Mouse (Mus musculus): ENCODE measurements around the gene Nfix.

- TF ChIP-seq POU5F1 (IDR thresholded peaks at IDR 0.05; ENCODE audit: borderline replicate concordance, low read length) (no peak), CTCF (conservative IDR thresholded peaks at IDR 0.05; ENCODE audit: low read length) (no peak), NANOG (IDR thresholded peaks at IDR 0.05; ENCODE audit: borderline replicate concordance, low read length) (no peak)
These were observed 39.2 kb downstream of the Nfix start for GRCm38 (mm10) chr8:84760901-84761300.
